Mouse (Mus musculus): ENCODE results near the gene Fads3. TPM values are rescaled to one million over a fixed set of nuclear protein-coding genes. Genes with fewer than 3 reads are reported as not detected.

The Fads3 gene
- polyA plus RNA-seq, 1 experiment from 2014 or later = 38.2 TPM

DNA sequence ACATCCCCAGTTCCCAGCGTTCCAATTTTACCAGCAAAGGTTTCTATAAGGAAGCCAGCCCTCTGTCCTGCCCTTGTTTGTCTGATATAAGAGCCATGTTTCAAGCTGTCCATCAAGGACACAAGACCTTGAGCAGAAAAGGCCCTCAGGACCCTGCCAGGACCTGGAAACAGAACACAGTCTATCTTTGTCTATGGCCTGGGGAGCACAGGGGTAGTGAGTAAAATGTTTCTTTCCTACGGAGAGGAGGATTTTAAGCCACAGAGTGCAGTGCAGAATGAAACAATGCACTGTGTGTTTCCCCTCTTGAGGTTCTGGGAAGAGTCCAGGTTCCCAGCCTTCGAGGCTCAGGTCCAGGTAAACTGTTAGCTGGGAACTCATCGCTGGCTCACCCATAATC, 45.6 kb downstream of the Fads3 start:
- H3K9ac ChIP-seq (ENCODE audit: low read depth, low read length) = no peak overlapping the region
- H3K27me3 ChIP-seq (ENCODE audit: control insufficient read depth, insufficient read depth, low read depth, low read length) = no peaks in the 10 kb centered on the region
- peaks cover 64% of the 10 kb centered on the region for H3K36me3 ChIP-seq (ENCODE audit: control insufficient read depth, insufficient read depth, low read length)
- WGBS = 79% methylated on average over 4 of the region's 4 CpGs
- H3K4me1 ChIP-seq (ENCODE audit: control insufficient read depth, insufficient read depth, low read length) = no peaks in the 10 kb centered on the region
- no peak overlapping the region for H3K27ac ChIP-seq (ENCODE audit: low read length)
- ATAC-seq = no peak
- no peak overlapping the region for H3K4me3 ChIP-seq (ENCODE audit: low read depth, low read length)
- H3K4me2 ChIP-seq (ENCODE audit: low read length) = no peak overlapping the region
- no peaks in the 10 kb centered on the region for H3K9me3 ChIP-seq (replicated peaks; ENCODE audit: control insufficient read depth, low read length, poor library complexity, severe bottlenecking)

DNA sequence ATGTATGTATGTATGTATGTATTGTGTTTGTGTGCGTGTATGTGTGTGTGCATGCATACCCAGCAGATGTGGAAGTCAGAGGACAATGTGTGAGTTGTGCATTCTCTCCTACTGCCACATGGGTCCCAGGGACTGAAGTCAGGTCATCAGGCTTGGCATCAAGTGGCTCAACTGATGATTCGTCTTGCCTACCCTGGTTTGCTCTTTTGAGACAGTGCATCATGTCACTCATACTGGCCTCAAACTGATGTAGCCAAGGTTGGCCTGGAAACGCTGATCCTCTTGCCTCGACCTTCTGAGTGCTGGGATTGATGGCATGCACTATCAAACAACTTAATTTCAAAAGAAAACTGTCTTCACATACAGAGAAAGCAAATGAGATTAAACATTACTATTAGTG, 52.5 kb downstream of the Fads3 start:
- Histone ChIP-seq H3K4me3 (ENCODE audit: low read depth, low read length) (no peak overlapping the region), H3K36me3 (ENCODE audit: control insufficient read depth, insufficient read depth, low read length) (peaks cover 17% of the 10 kb centered on the region), H3K27me3 (ENCODE audit: control insufficient read depth, insufficient read depth, low read depth, low read length) (no peaks in the 10 kb centered on the region), H3K27ac (ENCODE audit: low read length) (no peak overlapping the region), H3K4me1 (ENCODE audit: control insufficient read depth, insufficient read depth, low read length) (peaks cover 43% of the 10 kb centered on the region), H3K9ac (ENCODE audit: low read depth, low read length) (no peak overlapping the region), H3K9me3 (replicated peaks; ENCODE audit: control insufficient read depth, low read length, poor library complexity, severe bottlenecking) (no peaks in the 10 kb centered on the region), H3K4me2 (ENCODE audit: low read length) (no peak overlapping the region)
- WGBS = 83% methylated on average over 4 of the region's 4 CpGs
- no peak for ATAC-seq

DNA sequence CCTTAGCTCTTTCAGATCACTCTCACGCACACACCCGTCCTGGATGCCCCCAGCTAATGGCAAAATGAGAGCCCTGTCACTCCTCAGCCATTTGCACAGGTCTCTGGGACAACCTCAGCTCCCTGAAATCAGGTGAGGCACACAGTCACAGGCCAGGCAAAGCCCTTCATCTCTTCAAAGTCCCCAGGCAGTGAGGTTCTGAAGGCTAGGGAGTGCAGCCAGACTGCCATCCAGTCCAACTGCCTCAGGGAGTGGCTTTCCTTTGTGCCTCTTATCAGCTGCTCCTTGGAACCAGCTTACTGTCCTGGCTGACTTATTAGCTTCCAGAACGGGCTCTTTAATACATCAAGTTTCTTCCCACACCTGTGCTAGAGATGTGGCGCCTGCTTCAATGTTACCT, 53.3 kb downstream of the Fads3 start:
- peak overlapping the region; percentile 38; the same call in 1 of the 2 replicates for H3K9ac ChIP-seq (ENCODE audit: low read depth, low read length)
- 74% methylated on average over 4 of the region's 4 CpGs for WGBS
- ATAC-seq = no peak

DNA sequence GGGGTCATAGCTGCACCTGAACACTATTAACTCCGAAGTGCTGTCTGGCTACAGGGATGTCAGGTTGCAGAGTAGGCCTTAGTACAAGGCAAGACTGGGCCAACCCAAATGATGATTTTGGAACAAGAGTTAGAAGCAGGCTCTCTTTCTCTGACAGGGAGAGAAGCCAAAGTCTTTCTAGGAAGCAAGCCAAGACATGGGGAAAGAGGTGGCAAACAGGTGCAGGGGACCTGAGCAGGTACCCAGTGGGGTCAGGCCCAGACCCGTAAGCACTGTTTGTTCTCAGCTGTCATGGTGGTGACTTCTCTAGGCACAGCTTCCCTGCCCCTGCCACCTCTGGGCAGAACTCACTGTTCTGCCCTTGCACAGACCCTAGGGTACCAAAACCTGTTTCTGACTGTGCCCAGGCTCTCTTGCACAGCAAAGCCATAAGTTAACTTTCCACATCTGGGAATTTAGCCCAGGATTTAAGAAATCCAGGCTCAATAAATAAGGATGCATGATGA, 55.1 kb downstream of the Fads3 start:
- peaks cover 55% of the 10 kb centered on the region for H3K4me1 ChIP-seq (ENCODE audit: control insufficient read depth, insufficient read depth, low read length)
- H3K9ac ChIP-seq (ENCODE audit: low read depth, low read length) = 0 out of 2 replicates have a peak overlapping the region, but pooled peaks have one; percentile 23
- peak overlapping the region; percentile 94 for H3K4me2 ChIP-seq (ENCODE audit: low read length)
- no peak overlapping the region for H3K4me3 ChIP-seq (ENCODE audit: low read depth, low read length)
- no peaks in the 10 kb centered on the region for H3K9me3 ChIP-seq (replicated peaks; ENCODE audit: control insufficient read depth, low read length, poor library complexity, severe bottlenecking)
- H3K27me3 ChIP-seq (ENCODE audit: control insufficient read depth, insufficient read depth, low read depth, low read length) = no peaks in the 10 kb centered on the region
- peaks cover 3% of the 10 kb centered on the region; the same call in 1 of the 2 replicates for H3K36me3 ChIP-seq (ENCODE audit: control insufficient read depth, insufficient read depth, low read length)
- ATAC-seq = no peak
- H3K27ac ChIP-seq (ENCODE audit: low read length) = no peak overlapping the region
- WGBS = 91% methylated on average over 2 of the region's 2 CpGs

More for the DNA sequence above, 53.3 kb downstream of the Fads3 start:
- Histone ChIP-seq H3K9me3 (replicated peaks; ENCODE audit: control insufficient read depth, low read length, poor library complexity, severe bottlenecking) (no peaks in the 10 kb centered on the region), H3K4me3 (ENCODE audit: low read depth, low read length) (no peak overlapping the region), H3K27ac (ENCODE audit: low read length) (no peak overlapping the region), H3K36me3 (ENCODE audit: control insufficient read depth, insufficient read depth, low read length) (peaks cover 10% of the 10 kb centered on the region; the same call in 1 of the 2 replicates), H3K4me2 (ENCODE audit: low read length) (peak overlapping the region; percentile 14; the same call in 1 of the 2 replicates), H3K4me1 (ENCODE audit: control insufficient read depth, insufficient read depth, low read length) (peaks cover 52% of the 10 kb centered on the region), H3K27me3 (ENCODE audit: control insufficient read depth, insufficient read depth, low read depth, low read length) (no peaks in the 10 kb centered on the region)

DNA sequence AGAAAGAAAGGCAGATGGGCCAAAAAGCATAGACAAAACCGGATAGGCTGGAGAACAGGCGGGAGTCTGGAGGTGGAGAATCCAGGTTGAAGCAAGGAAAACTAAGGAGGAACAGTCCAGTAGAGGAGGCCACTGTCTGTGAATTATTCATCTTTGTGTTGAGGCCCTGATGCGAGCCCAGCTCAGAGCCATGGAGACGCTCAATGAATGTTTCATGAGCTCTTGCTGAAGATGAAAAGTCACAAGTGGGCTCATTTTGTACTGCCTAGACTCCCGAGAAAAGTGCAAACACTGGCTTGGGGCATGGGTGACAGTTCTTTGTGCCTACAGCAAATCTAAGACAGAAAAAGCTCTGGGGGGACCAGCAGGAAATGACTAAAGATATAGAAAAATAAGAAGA, 56.5 kb downstream of the Fads3 start:
- 23% methylated on average over 5 of the region's 5 CpGs for WGBS
- no peaks in the 10 kb centered on the region; the same call in 1 of the 2 replicates for H3K36me3 ChIP-seq (ENCODE audit: control insufficient read depth, insufficient read depth, low read length)
- H3K9me3 ChIP-seq (replicated peaks; ENCODE audit: control insufficient read depth, low read length, poor library complexity, severe bottlenecking) = no peaks in the 10 kb centered on the region
- H3K4me1 ChIP-seq (ENCODE audit: control insufficient read depth, insufficient read depth, low read length) = peaks cover 61% of the 10 kb centered on the region
- peak overlapping the region; percentile 47 for H3K27ac ChIP-seq (ENCODE audit: low read length)
- peak overlapping the region; percentile 17; the same call in 1 of the 2 replicates for H3K9ac ChIP-seq (ENCODE audit: low read depth, low read length)
- no peaks in the 10 kb centered on the region for H3K27me3 ChIP-seq (ENCODE audit: control insufficient read depth, insufficient read depth, low read depth, low read length)
- peak overlapping the region; percentile 26 for H3K4me3 ChIP-seq (ENCODE audit: low read depth, low read length)
- peak overlapping the region; percentile 94 for H3K4me2 ChIP-seq (ENCODE audit: low read length)
- no peak for ATAC-seq

DNA sequence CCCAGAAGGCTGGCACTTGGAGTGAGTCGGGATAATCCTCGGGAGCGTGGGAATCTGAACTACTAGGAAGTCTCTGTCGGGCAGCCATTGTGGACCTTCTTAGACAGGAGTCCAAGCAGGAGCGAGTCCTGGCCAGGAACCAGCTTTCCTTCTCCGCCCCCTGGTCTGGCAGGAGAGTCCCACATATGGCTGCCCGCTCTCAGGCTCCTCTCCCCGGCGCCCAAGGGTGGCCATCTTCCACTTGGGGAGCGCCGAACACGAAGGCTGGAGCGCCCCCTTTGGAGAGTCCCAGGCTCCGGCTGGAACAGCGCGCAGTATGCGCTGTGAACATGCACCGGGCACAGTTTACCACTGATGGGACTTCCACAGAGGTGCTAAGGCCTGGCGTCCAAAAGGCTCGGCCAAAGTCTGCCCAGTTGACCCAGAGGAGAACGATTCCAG, 59.3 kb downstream of the Fads3 start:
- no peaks in the 10 kb centered on the region for H3K36me3 ChIP-seq (ENCODE audit: control insufficient read depth, insufficient read depth, low read length)
- H3K27me3 ChIP-seq (ENCODE audit: control insufficient read depth, insufficient read depth, low read depth, low read length) = no peaks in the 10 kb centered on the region
- H3K9me3 ChIP-seq (replicated peaks; ENCODE audit: control insufficient read depth, low read length, poor library complexity, severe bottlenecking) = no peaks in the 10 kb centered on the region
- peak overlapping the region; percentile 94 for H3K4me2 ChIP-seq (ENCODE audit: low read length)
- peak overlapping the region; percentile 67 for H3K4me3 ChIP-seq (ENCODE audit: low read depth, low read length)
- under 1% methylated on average over 21 of the region's 21 CpGs for WGBS
- H3K4me1 ChIP-seq (ENCODE audit: control insufficient read depth, insufficient read depth, low read length) = peaks cover 48% of the 10 kb centered on the region
- peak overlapping the region; percentile 78 for H3K9ac ChIP-seq (ENCODE audit: low read depth, low read length)
- ATAC-seq = peak; percentile 61
- H3K27ac ChIP-seq (ENCODE audit: low read length) = peak overlapping the region; percentile 97

DNA sequence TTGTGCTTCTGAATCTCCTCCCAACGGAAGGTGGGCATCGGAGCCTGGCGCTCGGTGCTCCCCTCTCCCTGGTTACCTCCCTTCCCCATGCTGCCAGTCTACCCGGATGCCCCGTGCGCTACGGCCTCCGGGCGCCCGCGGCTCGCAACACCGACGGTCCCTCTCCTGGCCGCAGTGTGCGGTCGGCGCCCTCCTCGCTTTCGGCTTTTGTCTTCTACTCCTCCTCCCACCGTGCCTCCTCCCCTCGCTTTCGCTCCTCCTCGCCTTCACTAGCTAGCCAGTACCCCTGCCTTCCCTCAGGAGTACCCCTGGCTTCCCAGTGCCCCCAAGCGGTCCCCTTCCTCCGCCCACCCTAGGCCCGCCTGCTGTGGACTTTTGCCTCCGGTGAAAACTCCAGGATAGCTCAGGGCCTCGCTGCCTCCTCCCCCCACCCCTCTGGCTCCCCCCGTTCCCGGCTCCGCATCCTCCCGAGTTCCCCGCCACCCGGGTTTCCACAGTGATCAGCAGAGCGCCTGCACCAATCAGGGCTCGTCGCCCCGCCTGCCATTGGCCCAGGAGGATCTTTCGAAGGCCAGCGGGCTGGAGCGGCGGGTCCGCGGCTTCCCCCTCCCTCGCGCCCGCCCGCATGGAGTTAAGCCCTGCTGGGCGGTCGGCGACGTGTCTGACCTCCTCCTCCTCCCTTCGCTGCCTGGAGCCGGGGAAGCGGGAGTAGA, 60.1 kb downstream of the Fads3 start, which contains the start of gene Fads2:
Gene Fads2, minus strand, starts transcription at position 406 of the 713 bp plus-strand sequence.
- no peaks in the 10 kb centered on the region for H3K27me3 ChIP-seq (ENCODE audit: control insufficient read depth, insufficient read depth, low read depth, low read length)
- no peaks in the 10 kb centered on the region for H3K36me3 ChIP-seq (ENCODE audit: control insufficient read depth, insufficient read depth, low read length)
- H3K4me3 ChIP-seq (ENCODE audit: low read depth, low read length) = peak within 1 kb of the TSS; percentile 67
- H3K9me3 ChIP-seq (replicated peaks; ENCODE audit: control insufficient read depth, low read length, poor library complexity, severe bottlenecking) = no peaks in the 10 kb centered on the region
- peak within 1 kb of the TSS; percentile 97 for H3K27ac ChIP-seq (ENCODE audit: low read length)
- H3K4me1 ChIP-seq (ENCODE audit: control insufficient read depth, insufficient read depth, low read length) = peaks cover 39% of the 10 kb centered on the region
- under 1% methylated on average over 49 of the region's 57 CpGs for WGBS
- H3K9ac ChIP-seq (ENCODE audit: low read depth, low read length) = peak within 1 kb of the TSS; percentile 78
- peak within 1 kb of the TSS; percentile 94 for H3K4me2 ChIP-seq (ENCODE audit: low read length)
- ATAC-seq = peak; percentile 95

DNA sequence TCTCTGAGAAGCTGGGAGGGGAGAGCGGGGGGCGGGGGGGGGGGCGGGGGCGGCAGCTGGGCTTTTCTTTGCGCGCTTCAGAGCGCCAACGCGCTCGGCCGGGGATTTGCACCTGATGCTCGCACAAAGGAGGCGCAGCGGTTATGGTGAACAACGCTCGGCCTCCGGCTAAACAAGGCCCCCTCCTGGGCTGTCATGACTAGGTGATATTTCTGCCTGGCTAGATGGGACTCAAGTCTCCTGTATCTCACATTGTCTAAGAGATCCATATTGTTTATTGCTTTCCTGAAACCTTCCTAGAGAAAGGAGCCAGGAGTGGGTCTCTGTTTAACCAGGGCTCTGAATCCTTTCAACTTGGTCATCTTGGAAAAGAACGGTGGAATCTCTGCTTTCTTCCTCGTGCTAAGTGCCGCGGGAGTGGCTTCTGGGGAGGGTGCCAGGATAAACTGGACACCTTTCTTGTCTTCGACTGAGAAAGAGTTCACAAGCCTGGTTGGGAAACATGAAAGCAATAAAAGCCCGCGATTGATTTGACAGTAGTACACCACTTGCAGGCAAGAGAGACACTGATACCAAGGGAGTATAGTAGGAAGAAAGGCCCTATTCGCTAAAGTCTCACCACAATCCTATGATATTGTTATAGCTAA, 60.8 kb downstream of the Fads3 start:
- Histone ChIP-seq H3K9ac (ENCODE audit: low read depth, low read length) (peak overlapping the region; percentile 78), H3K4me1 (ENCODE audit: control insufficient read depth, insufficient read depth, low read length) (peaks cover 33% of the 10 kb centered on the region), H3K4me2 (ENCODE audit: low read length) (peak overlapping the region; percentile 94), H3K27me3 (ENCODE audit: control insufficient read depth, insufficient read depth, low read depth, low read length) (no peaks in the 10 kb centered on the region), H3K36me3 (ENCODE audit: control insufficient read depth, insufficient read depth, low read length) (no peaks in the 10 kb centered on the region), H3K27ac (ENCODE audit: low read length) (peak overlapping the region; percentile 97), H3K4me3 (ENCODE audit: low read depth, low read length) (peak overlapping the region; percentile 67), H3K9me3 (replicated peaks; ENCODE audit: control insufficient read depth, low read length, poor library complexity, severe bottlenecking) (no peaks in the 10 kb centered on the region)
- WGBS = 3% methylated on average over 21 of the region's 25 CpGs
- peak; percentile 68 for ATAC-seq

DNA sequence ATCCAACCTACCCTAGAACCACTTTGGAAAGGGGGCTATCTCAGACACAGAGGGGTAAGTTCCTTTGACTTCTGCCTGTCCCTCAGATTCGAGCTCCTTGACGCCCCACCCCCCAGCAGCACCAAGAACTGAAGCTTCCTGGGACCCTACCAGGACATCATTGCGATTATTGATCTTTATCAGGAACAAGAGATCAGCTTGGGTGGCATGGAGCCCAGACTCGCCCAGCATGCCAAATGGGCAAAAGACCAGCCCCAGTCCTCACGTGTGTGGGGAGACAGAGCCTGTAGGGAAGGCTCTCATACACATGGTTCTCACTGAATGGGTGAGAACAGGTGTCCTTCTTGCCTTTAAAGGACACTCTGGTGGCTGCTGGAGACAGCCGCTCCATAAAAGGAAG, 62.9 kb downstream of the Fads3 start:
- Histone ChIP-seq H3K4me1 (ENCODE audit: control insufficient read depth, insufficient read depth, low read length) (peaks cover 15% of the 10 kb centered on the region), H3K27ac (ENCODE audit: low read length) (no peak overlapping the region), H3K4me2 (ENCODE audit: low read length) (no peak overlapping the region), H3K36me3 (ENCODE audit: control insufficient read depth, insufficient read depth, low read length) (no peaks in the 10 kb centered on the region), H3K27me3 (ENCODE audit: control insufficient read depth, insufficient read depth, low read depth, low read length) (no peaks in the 10 kb centered on the region), H3K4me3 (ENCODE audit: low read depth, low read length) (no peak overlapping the region), H3K9ac (ENCODE audit: low read depth, low read length) (no peak overlapping the region), H3K9me3 (replicated peaks; ENCODE audit: control insufficient read depth, low read length, poor library complexity, severe bottlenecking) (no peaks in the 10 kb centered on the region)
- 85% methylated on average over 6 of the region's 6 CpGs for WGBS
- ATAC-seq = no peak

Measured in midbrain, embryonic 16.5 days (tissue).